8 mouse cellular contexts compared by ENCODE assay signal in genomic region chr10:79916081-79916480, GRCm38 (mm10). TPM values are rescaled to one million over a fixed set of nuclear protein-coding genes. Genes with fewer than 3 reads are reported as not detected.
DNase-seq lines count a peak whose midpoint lies in the region; ATAC-seq and TF ChIP-seq lines count a peak whose summit lies in the region.

No protein-coding gene starts in this region.

- peak overlapping the region; percentile 83 for H3K4me3 ChIP-seq in erythroblast, embryonic 14.5 days (replicated peaks)
- peak overlapping the region; percentile 97 for H3K4me3 ChIP-seq in thymus, adult 2 months (ENCODE audit: control insufficient read depth, insufficient read depth, low read length)
- H3K4me3 ChIP-seq in limb, embryonic 14.5 days (replicated peaks; ENCODE audit: low read length), result peak overlapping the region; percentile 71
- H3K4me3 ChIP-seq in stomach, embryonic 16.5 days (replicated peaks; ENCODE audit: low read length), result peak overlapping the region; percentile 72

- H3K9me3 ChIP-seq in erythroblast, embryonic 14.5 days (ENCODE audit: control insufficient read depth, low read length), result peaks cover 8% of the 10 kb centered on the region
- no peaks in the 10 kb centered on the region for H3K9me3 ChIP-seq in limb, embryonic 14.5 days (ENCODE audit: control insufficient read depth, low read length)
- H3K9me3 ChIP-seq in stomach, embryonic 16.5 days (replicated peaks; ENCODE audit: control insufficient read depth, low read length), result no peaks in the 10 kb centered on the region

- DNase-seq in thymus, adult 2 months, result no peak
- no peak for DNase-seq in thymus, postnatal 36 days
- no peak for DNase-seq in limb, embryonic 14.5 days (ENCODE audit: low spot score)
- no peak for DNase-seq in urinary bladder, adult 18-20 months (ENCODE audit: low spot score in 2 of 2)
- no peak for DNase-seq in retina, embryonic 14.5 days (ENCODE audit: low spot score)

- ATAC-seq in erythroblast, adult 5-6 weeks (replicated peaks; ENCODE audit: low FRiP score, poor library complexity, severe bottlenecking), result no peak
- no peak for ATAC-seq in limb, embryonic 14.5 days (ENCODE audit: low FRiP score, low read depth)
- ATAC-seq in stomach, embryonic 16.5 days (ENCODE audit: insufficient read depth, low FRiP score), result no peak

- no peak for TF ChIP-seq CTCF in thymus, adult 2 months (IDR thresholded peaks at IDR 0.05; ENCODE audit: borderline replicate concordance, control insufficient read depth, extremely low read depth, insufficient read depth, low read length, poor library complexity)

- H3K27me3 ChIP-seq in erythroblast, embryonic 14.5 days (ENCODE audit: control insufficient read depth), result peaks cover 43% of the 10 kb centered on the region
- H3K27me3 ChIP-seq in thymus, adult 2 months (ENCODE audit: control insufficient read depth, insufficient read depth, low read length), result no peaks in the 10 kb centered on the region; the same call in 1 of the 2 replicates
- peaks cover 37% of the 10 kb centered on the region for H3K27me3 ChIP-seq in limb, embryonic 14.5 days (ENCODE audit: control insufficient read depth, insufficient read depth, low read length)
- H3K27me3 ChIP-seq in stomach, embryonic 16.5 days (ENCODE audit: control insufficient read depth, insufficient read depth, low read length), result peaks cover 34% of the 10 kb centered on the region

- WGBS in thymus, adult 2 months, result 35% methylated on average over 8 of the region's 8 CpGs
- WGBS in limb, embryonic 14.5 days, result 5% methylated on average over 8 of the region's 8 CpGs
- WGBS in stomach, embryonic 16.5 days, result 5% methylated on average over 8 of the region's 8 CpGs

- H3K27ac ChIP-seq in thymus, adult 2 months (ENCODE audit: control insufficient read depth, insufficient read depth, low read length), result no peak overlapping the region
- no peak overlapping the region for H3K27ac ChIP-seq in limb, embryonic 14.5 days (replicated peaks; ENCODE audit: low read depth, low read length)
- H3K27ac ChIP-seq in stomach, embryonic 16.5 days (ENCODE audit: low read length), result peak overlapping the region; percentile 76

- peaks cover 25% of the 10 kb centered on the region for H3K36me3 ChIP-seq in erythroblast, embryonic 14.5 days (ENCODE audit: control insufficient read depth)
- H3K36me3 ChIP-seq in thymus, adult 2 months (ENCODE audit: control insufficient read depth, insufficient read depth, low read length), result no peaks in the 10 kb centered on the region
- peaks cover 24% of the 10 kb centered on the region for H3K36me3 ChIP-seq in limb, embryonic 14.5 days (ENCODE audit: control insufficient read depth, insufficient read depth, low read length)
- 0 out of 2 replicates have a peak, but pooled peaks cover 4% of the 10 kb centered on the region for H3K36me3 ChIP-seq in stomach, embryonic 16.5 days (ENCODE audit: control insufficient read depth, insufficient read depth, low read length)

- H3K9ac ChIP-seq in limb, embryonic 14.5 days (ENCODE audit: low read depth, low read length, severe bottlenecking), result peak overlapping the region; percentile 90
- peak overlapping the region; percentile 91 for H3K9ac ChIP-seq in stomach, embryonic 16.5 days (ENCODE audit: low read length)

- no peak for TF ChIP-seq POLR2A in thymus, adult 2 months (IDR thresholded peaks at IDR 0.05; ENCODE audit: control insufficient read depth, extremely low read depth, insufficient read depth, low read length, poor library complexity)
- TF ChIP-seq POLR2A in limb, embryonic 14.5 days (IDR thresholded peaks at IDR 0.05; ENCODE audit: borderline replicate concordance, extremely low read depth, insufficient read depth, insufficient read length), result no peak

- peaks cover 92% of the 10 kb centered on the region for H3K4me1 ChIP-seq in erythroblast, embryonic 14.5 days (ENCODE audit: control insufficient read depth)
- peaks cover 36% of the 10 kb centered on the region for H3K4me1 ChIP-seq in thymus, adult 2 months (replicated peaks; ENCODE audit: control insufficient read depth, insufficient read depth, low read length)
- peaks cover 13% of the 10 kb centered on the region for H3K4me1 ChIP-seq in limb, embryonic 14.5 days (ENCODE audit: control insufficient read depth, insufficient read depth, low read length)
- H3K4me1 ChIP-seq in stomach, embryonic 16.5 days (ENCODE audit: control insufficient read depth, insufficient read depth, low read length), result peaks cover 39% of the 10 kb centered on the region

- peak overlapping the region; percentile 90 for H3K4me2 ChIP-seq in limb, embryonic 14.5 days (replicated peaks; ENCODE audit: low read depth, low read length, severe bottlenecking)
- peak overlapping the region; percentile 93 for H3K4me2 ChIP-seq in stomach, embryonic 16.5 days (ENCODE audit: low read depth, low read length)

RNA-seq across cellular contexts. Expression of gene Kiss1r, which starts 0.7 kb away (rescaled TPM):
- polyA plus RNA-seq in erythroblast, embryonic 14.5 days (2012), result 0.01 TPM in 1 of 2 replicates, not detected in the other
- total RNA-seq in erythroblast, adult 5-6 weeks (2015; ENCODE audit: low replicate concordance), result not detected in 2 replicates
- total RNA-seq in erythroblast, adult 5-6 weeks (2017; ENCODE audit: low replicate concordance), result 0.14 TPM in 1 of 2 replicates, not detected in the other
- polyA plus RNA-seq in thymus, adult 2 months (2012; rRNA removed), result 5.8 and 7.5 TPM in 2 replicates
- 2.5 and 2.8 TPM in 2 replicates for polyA plus RNA-seq in limb, embryonic 14.5 days (2012; rRNA removed)
- polyA plus RNA-seq in limb, embryonic 14.5 days (2014; fragmentation: Nextera tagmentation; extraction: Ambion mirVana), result 0.17 and 0.26 TPM in 2 replicates
- polyA plus RNA-seq in stomach, embryonic 16.5 days (2015; fragmentation: Nextera tagmentation; extraction: Ambion mirVana), result 0.89 and 0.97 TPM in 2 replicates

RNA-seq across cellular contexts. Expression of gene R3hdm4, which starts 4.9 kb away (rescaled TPM):
- 9.9 and 13.0 TPM in 2 replicates for polyA plus RNA-seq in erythroblast, embryonic 14.5 days (2012)
- total RNA-seq in erythroblast, adult 5-6 weeks (2015; ENCODE audit: low replicate concordance), result 42.8 and 46.1 TPM in 2 replicates
- total RNA-seq in erythroblast, adult 5-6 weeks (2017; ENCODE audit: low replicate concordance), result 25.0 and 28.3 TPM in 2 replicates
- 279 and 303 TPM in 2 replicates for polyA plus RNA-seq in thymus, adult 2 months (2012; rRNA removed)
- 158 and 219 TPM in 2 replicates for polyA plus RNA-seq in limb, embryonic 14.5 days (2012; rRNA removed)
- polyA plus RNA-seq in limb, embryonic 14.5 days (2014; fragmentation: Nextera tagmentation; extraction: Ambion mirVana), result 141 and 152 TPM in 2 replicates
- 160 and 176 TPM in 2 replicates for polyA plus RNA-seq in stomach, embryonic 16.5 days (2015; fragmentation: Nextera tagmentation; extraction: Ambion mirVana)

RNA-seq across cellular contexts. Expression of gene Gm26602, which starts 5.4 kb away (rescaled TPM):
- 0.21 TPM in 1 of 2 replicates, not detected in the other for polyA plus RNA-seq in erythroblast, embryonic 14.5 days (2012)
- total RNA-seq in erythroblast, adult 5-6 weeks (2015; ENCODE audit: low replicate concordance), result not detected in 2 replicates
- not detected in 2 replicates for total RNA-seq in erythroblast, adult 5-6 weeks (2017; ENCODE audit: low replicate concordance)
- not detected in 2 replicates for polyA plus RNA-seq in thymus, adult 2 months (2012; rRNA removed)
- polyA plus RNA-seq in limb, embryonic 14.5 days (2012; rRNA removed), result not detected in 2 replicates
- 6.6 TPM in 1 of 2 replicates, not detected in the other for polyA plus RNA-seq in limb, embryonic 14.5 days (2014; fragmentation: Nextera tagmentation; extraction: Ambion mirVana)
- polyA plus RNA-seq in stomach, embryonic 16.5 days (2015; fragmentation: Nextera tagmentation; extraction: Ambion mirVana), result 4.1 TPM in 1 of 2 replicates, not detected in the other

RNA-seq across cellular contexts. Expression of gene Med16, which starts 7.4 kb away (rescaled TPM):
- 4.1 and 4.9 TPM in 2 replicates for polyA plus RNA-seq in erythroblast, embryonic 14.5 days (2012)
- 5.9 and 11.3 TPM in 2 replicates for total RNA-seq in erythroblast, adult 5-6 weeks (2015; ENCODE audit: low replicate concordance)
- 4.7 and 9.1 TPM in 2 replicates for total RNA-seq in erythroblast, adult 5-6 weeks (2017; ENCODE audit: low replicate concordance)
- polyA plus RNA-seq in thymus, adult 2 months (2012; rRNA removed), result 103 and 121 TPM in 2 replicates
- polyA plus RNA-seq in limb, embryonic 14.5 days (2012; rRNA removed), result 54.6 and 73.8 TPM in 2 replicates
- polyA plus RNA-seq in limb, embryonic 14.5 days (2014; fragmentation: Nextera tagmentation; extraction: Ambion mirVana), result 33.4 and 38.3 TPM in 2 replicates
- polyA plus RNA-seq in stomach, embryonic 16.5 days (2015; fragmentation: Nextera tagmentation; extraction: Ambion mirVana), result 39.6 and 42.3 TPM in 2 replicates

RNA-seq across cellular contexts. Expression of gene Arid3a, which starts 10.8 kb away (rescaled TPM):
- polyA plus RNA-seq in erythroblast, embryonic 14.5 days (2012), result 1.0 and 1.4 TPM in 2 replicates
- total RNA-seq in erythroblast, adult 5-6 weeks (2015; ENCODE audit: low replicate concordance), result 6.3 and 8.8 TPM in 2 replicates
- total RNA-seq in erythroblast, adult 5-6 weeks (2017; ENCODE audit: low replicate concordance), result 10.5 and 14.7 TPM in 2 replicates
- polyA plus RNA-seq in thymus, adult 2 months (2012; rRNA removed), result 12.5 and 13.5 TPM in 2 replicates
- 8.6 and 12.6 TPM in 2 replicates for polyA plus RNA-seq in limb, embryonic 14.5 days (2012; rRNA removed)
- 4.8 and 5.0 TPM in 2 replicates for polyA plus RNA-seq in limb, embryonic 14.5 days (2014; fragmentation: Nextera tagmentation; extraction: Ambion mirVana)
- 4.9 and 5.2 TPM in 2 replicates for polyA plus RNA-seq in stomach, embryonic 16.5 days (2015; fragmentation: Nextera tagmentation; extraction: Ambion mirVana)

Comparison
In these comparisons a context has a peak if more than half of its experiments do, and no peak if none do; other contexts are left out.
1. RNA of gene R3hdm4, which starts 4.9 kb away (polyA plus RNA-seq): 279 to 303 TPM in thymus, adult 2 months, 160 to 176 TPM in stomach, embryonic 16.5 days and 141 to 219 TPM in limb, embryonic 14.5 days; 9.9 to 13.0 TPM in erythroblast, embryonic 14.5 days; every median in the first group is over 10 times any median in the second.
2. Peak in every context shown above with its lines, with median percentiles within 50 percentile points of each other: H3K4me3 ChIP-seq.